Comparison of ENCODE assay signal across 10 mouse cellular contexts in genomic region chr12:86779206-86779989, GRCm38 (mm10). TPM values are rescaled to one million over a fixed set of nuclear protein-coding genes. Genes with fewer than 3 reads are reported as not detected.
DNase-seq lines count a peak whose midpoint lies in the region; ATAC-seq and TF ChIP-seq lines count a peak whose summit lies in the region.
"Had no signal": no experiment of that assay in that cellular context is flagged by ENCODE, and none has a peak within 500 bp of the region (broad histone marks: within the 10 kb centered on the region; RNA-seq: fewer than 3 reads in every experiment).

No protein-coding gene starts in this region.

- no peak for TF ChIP-seq EP300 in MEL (IDR thresholded peaks at IDR 0.05; ENCODE audit: low read depth in 1 of 2, low read length in 2 of 2)

- no peak for TF ChIP-seq POLR2A in MEL (IDR thresholded peaks at IDR 0.05; ENCODE audit: control insufficient read depth in 1 of 2, insufficient read depth in 1 of 2, low read depth in 1 of 2, low read length in 2 of 2, poor library complexity in 1 of 2)

- DNase-seq in layer of hippocampus, adult 2 months (ENCODE audit: low spot score in 2 of 2), result peak in 1 of 2 experiments; percentile 51
- DNase-seq in layer of hippocampus, adult 8-10 months (ENCODE audit: low spot score in 2 of 2), result no peak
- peak; percentile 65 for DNase-seq in MEL (ENCODE audit: low read depth, low spot score)
- peak; percentile 67 for DNase-seq in lung, postnatal 14 days
- no peak for DNase-seq in ovary, postnatal 14 days (ENCODE audit: low spot score)
- no peak for DNase-seq in left cerebral cortex, adult 11 months (ENCODE audit: low spot score)

- no peaks in the 10 kb centered on the region for H3K9me3 ChIP-seq in MEL (replicated peaks; ENCODE audit: insufficient read depth, low read length)
- H3K9me3 ChIP-seq: embryonic facial prominence, embryonic 15.5 days; limb, embryonic 15.5 days; stomach, embryonic 15.5 days had no signal

- no peaks in the 10 kb centered on the region for H3K79me2 ChIP-seq in MEL (ENCODE audit: control insufficient read depth, insufficient read depth, low read length, poor library complexity)

- no peak overlapping the region for H3K9ac ChIP-seq in MEL (ENCODE audit: control insufficient read depth, low read depth, low read length, poor library complexity, severe bottlenecking)
- H3K9ac ChIP-seq: embryonic facial prominence, embryonic 15.5 days; limb, embryonic 15.5 days; stomach, embryonic 15.5 days had no signal

- peak; percentile 76 for TF ChIP-seq CTCF in layer of hippocampus, adult 2 months (conservative IDR thresholded peaks at IDR 0.05)
- peak; percentile 25 to 69 (median 29); a peak in 5 of 6 replicates for TF ChIP-seq CTCF in MEL (IDR thresholded peaks at IDR 0.05 in 2 of 3, conservative IDR thresholded peaks at IDR 0.05 in 1 of 3; ENCODE audit: control insufficient read depth in 1 of 3, insufficient read depth in 1 of 3, low read depth in 2 of 3, low read length in 3 of 3, poor library complexity in 1 of 3, severe bottlenecking in 1 of 3)

- ATAC-seq in common myeloid progenitor, adult 5-6 weeks (replicated peaks; ENCODE audit: low read depth, poor library complexity, severe bottlenecking), result peak; percentile 69

- TF ChIP-seq RAD21 in MEL (IDR thresholded peaks at IDR 0.05; ENCODE audit: low read depth, low read length), result peak; percentile 58

- H3K4me3 ChIP-seq in layer of hippocampus, adult 2 months, result no peak overlapping the region
- H3K4me3 ChIP-seq in MEL (ENCODE audit: control insufficient read depth in 1 of 2, insufficient read depth in 1 of 2, low read depth in 2 of 2, low read length in 2 of 2), result no peak overlapping the region
- H3K4me3 ChIP-seq: embryonic facial prominence, embryonic 15.5 days; limb, embryonic 15.5 days; stomach, embryonic 15.5 days had no signal

- no peak overlapping the region for H3K27ac ChIP-seq in layer of hippocampus, adult 2 months
- no peak overlapping the region for H3K27ac ChIP-seq in MEL (ENCODE audit: control insufficient read depth, low read depth, low read length)
- H3K27ac ChIP-seq: embryonic facial prominence, embryonic 15.5 days; limb, embryonic 15.5 days; stomach, embryonic 15.5 days had no signal

- H3K27me3 ChIP-seq in MEL (ENCODE audit: control insufficient read depth in 1 of 2, insufficient read depth in 2 of 2, low read length in 2 of 2), result no peaks in the 10 kb centered on the region; a peak in 1 of 4 replicates
- H3K27me3 ChIP-seq: embryonic facial prominence, embryonic 15.5 days; limb, embryonic 15.5 days; stomach, embryonic 15.5 days had no signal

- H3K36me3 ChIP-seq in MEL (ENCODE audit: control insufficient read depth in 1 of 2, insufficient read depth in 2 of 2, low read length in 2 of 2), result no peaks in the 10 kb centered on the region
- H3K36me3 ChIP-seq: embryonic facial prominence, embryonic 15.5 days; limb, embryonic 15.5 days; stomach, embryonic 15.5 days had no signal

- H3K4me1 ChIP-seq in MEL (ENCODE audit: control insufficient read depth in 1 of 2, insufficient read depth in 2 of 2, low read length in 2 of 2), result no peaks in the 10 kb centered on the region

TF ChIP-seq in MEL, 35 proteins besides CTCF, POLR2A, EP300 and RAD21:
- TF ChIP-seq E2F4 (IDR thresholded peaks at IDR 0.05; ENCODE audit: borderline replicate concordance, low read depth, low read length), result no peak
- TF ChIP-seq GABPA (IDR thresholded peaks at IDR 0.05; ENCODE audit: low read depth, low read length), result no peak
- TF ChIP-seq RCOR1 (IDR thresholded peaks at IDR 0.05; ENCODE audit: low read depth, low read length), result no peak
- no peak for TF ChIP-seq UBTF (IDR thresholded peaks at IDR 0.05; ENCODE audit: borderline replicate concordance, insufficient read depth, low read depth, low read length)
- TF ChIP-seq SMC3 (IDR thresholded peaks at IDR 0.05; ENCODE audit: low read depth, low read length), result peak; percentile 79
- TF ChIP-seq POLR2AphosphoS2 (IDR thresholded peaks at IDR 0.05; ENCODE audit: low read length), result no peak
- TF ChIP-seq ZC3H11A (IDR thresholded peaks at IDR 0.05; ENCODE audit: low read depth, low read length), result peak; percentile 65
- no peak for TF ChIP-seq ZNF384 (IDR thresholded peaks at IDR 0.05; ENCODE audit: low read depth, low read length)
TF ChIP-seq in MEL: peak in this region for 2.

RNA-seq across cellular contexts. Expression of gene Lrrc74a, which starts 45.2 kb away (rescaled TPM):
- total RNA-seq in layer of hippocampus, adult 2 months (2021), result not detected
- total RNA-seq in layer of hippocampus, adult 8-10 months (2022), result not detected
- not detected in 2 replicates for total RNA-seq in MEL (2012; rRNA removed)
- not detected for polyA plus RNA-seq in MEL (2012; ENCODE audit: insufficient read depth in 1 of 2, insufficient read length in 2 of 2, low read depth in 1 of 2, low replicate concordance in 2 of 2, missing spikeins in 1 of 2)
- total RNA-seq in common myeloid progenitor, adult 5-6 weeks (2017), result not detected in 2 replicates
- polyA plus RNA-seq: embryonic facial prominence, embryonic 15.5 days; limb, embryonic 15.5 days; stomach, embryonic 15.5 days had no signal

RNA-seq across cellular contexts. Expression of gene Angel1, which starts 53.1 kb away (rescaled TPM):
- 1 to 10 TPM; 5.6 to 5.8 TPM for total RNA-seq in layer of hippocampus, adult 2 months (2021)
- total RNA-seq in layer of hippocampus, adult 8-10 months (2022), result 1 to 10 TPM; 5.4 to 8.3 (median 7.1) TPM
- total RNA-seq in MEL (2012; rRNA removed), result 1.3 TPM in 2 replicates
- 1 to 10 TPM in 1 of 2 experiments, not detected in 1; 5.3 TPM for polyA plus RNA-seq in MEL (2012; ENCODE audit: insufficient read depth in 1 of 2, insufficient read length in 2 of 2, low read depth in 1 of 2, low replicate concordance in 2 of 2, missing spikeins in 1 of 2)
- total RNA-seq in common myeloid progenitor, adult 5-6 weeks (2017), result 1.6 and 4.6 TPM in 2 replicates

Comparison
In these comparisons a context has a peak if more than half of its experiments do, and no peak if none do; other contexts are left out.
1. DNase-seq: peak in MEL (single experiment) and lung, postnatal 14 days (single experiment); none in layer of hippocampus, adult 8-10 months (0 of 2), ovary, postnatal 14 days (single experiment) and left cerebral cortex, adult 11 months (single experiment).